Mouse (Mus musculus): ENCODE results near the gene Tmem132d.

The Tmem132d gene

DNA sequence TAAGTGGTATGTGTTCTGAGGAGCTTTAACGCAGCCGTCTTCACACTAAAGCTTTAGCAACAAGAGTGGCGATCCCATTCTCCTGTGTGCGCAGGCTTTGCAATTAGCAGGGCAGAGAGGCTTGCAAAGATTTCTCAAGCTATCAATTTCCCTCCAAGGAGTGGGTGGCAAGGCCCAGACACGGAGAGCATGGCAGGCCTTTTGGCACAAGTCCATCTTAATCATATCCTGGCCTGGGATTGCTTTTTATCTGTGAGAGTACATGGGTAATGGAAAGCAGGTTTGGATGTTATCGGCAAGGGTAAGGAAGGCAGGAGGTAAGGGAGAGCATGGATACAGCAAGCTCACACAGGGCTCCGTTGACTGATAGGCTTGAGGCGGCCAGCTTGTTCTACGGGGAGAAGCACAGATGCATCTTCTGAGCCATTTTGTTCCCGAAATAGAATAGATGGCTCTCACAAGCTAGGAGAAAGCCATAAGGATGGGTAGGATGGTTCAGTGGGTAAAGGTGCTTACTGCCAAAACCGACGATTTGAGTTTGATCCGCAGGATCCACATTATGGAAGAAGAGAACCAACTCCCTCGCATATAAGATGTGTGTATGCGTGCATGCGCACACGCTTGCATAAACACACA, 228.1 kb downstream of the Tmem132d start:
- DNase-seq = no peak

- DNase-seq = peak; percentile 60
Measured at GRCm38 (mm10) chr5:128203879-128204581, 228.8 kb downstream of the Tmem132d start.

GRCm38 (mm10) chr5:128194106-128194505, 238.8 kb downstream of the Tmem132d start:
- DNase-seq = no peak

DNA sequence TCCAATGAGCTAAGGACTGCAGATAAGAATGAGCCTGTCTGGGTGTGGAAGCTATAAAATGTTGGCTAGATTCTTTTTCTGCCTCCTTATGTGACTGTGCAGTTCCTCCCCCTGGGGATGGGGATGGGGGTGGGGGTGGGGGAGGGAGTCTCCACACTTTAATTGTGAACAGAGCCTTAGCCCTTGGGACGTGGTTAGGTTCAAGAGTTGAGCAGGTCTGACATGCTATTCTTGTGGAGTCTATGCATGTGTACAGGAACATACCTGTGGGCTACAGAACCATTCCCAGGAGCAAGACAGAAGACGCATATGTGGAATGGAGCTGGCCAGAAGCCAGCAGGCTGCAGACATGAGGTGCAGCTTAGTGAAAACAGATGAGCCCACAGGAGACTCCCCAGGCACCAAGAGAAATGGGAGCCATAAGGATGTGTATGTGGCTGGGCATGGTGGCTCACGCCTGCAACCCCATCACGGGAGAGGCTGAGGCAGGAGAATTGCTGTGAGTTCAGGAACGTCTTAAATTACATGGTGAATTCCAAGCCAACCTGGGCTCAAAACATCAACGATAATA, 240.3 kb downstream of the Tmem132d start:
- DNase-seq = no peak

- DNase-seq = no peak
Measured at GRCm38 (mm10) chr5:128191710-128192109, 241.2 kb downstream of the Tmem132d start.

DNA sequence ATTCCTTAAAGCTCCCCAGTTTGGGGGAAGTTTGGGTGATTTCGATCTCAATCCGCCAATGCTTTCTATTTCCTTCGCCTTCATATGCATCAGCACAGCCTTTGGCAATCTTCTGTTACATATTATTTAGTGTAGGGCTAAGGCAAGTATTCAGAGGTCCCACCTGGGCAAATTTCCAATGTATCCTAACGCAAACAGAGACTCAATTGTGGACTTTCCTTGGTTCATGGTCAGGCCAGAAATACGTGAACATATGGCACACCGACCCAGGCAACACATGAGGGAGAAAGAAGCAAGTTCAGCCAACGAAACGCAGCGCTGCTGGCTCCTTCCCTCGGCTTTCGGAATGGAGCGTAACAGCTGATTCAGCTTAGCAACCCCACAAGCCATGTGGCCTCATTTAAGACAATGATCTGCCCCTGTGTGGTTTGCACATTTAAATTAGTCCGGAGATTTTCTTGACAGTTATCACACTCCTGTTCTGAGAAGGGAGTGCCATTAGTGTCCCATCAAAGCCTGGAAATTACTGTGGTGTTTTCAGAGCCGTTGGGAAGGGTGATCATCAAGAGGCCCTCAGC, 242.5 kb downstream of the Tmem132d start:
- peak; percentile 90 for DNase-seq

DNA sequence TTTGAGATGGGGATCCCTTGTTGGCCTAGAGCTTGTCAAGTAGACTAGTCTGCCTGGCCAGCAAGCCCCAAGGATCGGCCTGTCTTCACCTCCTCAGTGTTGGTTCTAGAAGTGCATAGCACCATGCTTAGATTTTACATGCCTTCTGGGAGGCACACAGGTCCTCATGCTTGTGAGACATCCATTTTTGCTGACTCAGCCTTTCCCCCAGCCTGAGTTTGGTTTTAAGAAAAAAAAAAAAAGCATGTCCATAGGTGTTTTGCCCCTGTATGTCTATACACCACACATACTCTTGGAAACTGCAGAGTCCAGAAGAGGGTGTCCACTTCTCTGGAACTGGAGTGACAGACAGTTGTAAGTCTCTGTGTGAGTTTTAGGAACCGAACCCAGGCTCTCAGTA, 256.6 kb downstream of the Tmem132d start:
- DNase-seq = no peak

DNA sequence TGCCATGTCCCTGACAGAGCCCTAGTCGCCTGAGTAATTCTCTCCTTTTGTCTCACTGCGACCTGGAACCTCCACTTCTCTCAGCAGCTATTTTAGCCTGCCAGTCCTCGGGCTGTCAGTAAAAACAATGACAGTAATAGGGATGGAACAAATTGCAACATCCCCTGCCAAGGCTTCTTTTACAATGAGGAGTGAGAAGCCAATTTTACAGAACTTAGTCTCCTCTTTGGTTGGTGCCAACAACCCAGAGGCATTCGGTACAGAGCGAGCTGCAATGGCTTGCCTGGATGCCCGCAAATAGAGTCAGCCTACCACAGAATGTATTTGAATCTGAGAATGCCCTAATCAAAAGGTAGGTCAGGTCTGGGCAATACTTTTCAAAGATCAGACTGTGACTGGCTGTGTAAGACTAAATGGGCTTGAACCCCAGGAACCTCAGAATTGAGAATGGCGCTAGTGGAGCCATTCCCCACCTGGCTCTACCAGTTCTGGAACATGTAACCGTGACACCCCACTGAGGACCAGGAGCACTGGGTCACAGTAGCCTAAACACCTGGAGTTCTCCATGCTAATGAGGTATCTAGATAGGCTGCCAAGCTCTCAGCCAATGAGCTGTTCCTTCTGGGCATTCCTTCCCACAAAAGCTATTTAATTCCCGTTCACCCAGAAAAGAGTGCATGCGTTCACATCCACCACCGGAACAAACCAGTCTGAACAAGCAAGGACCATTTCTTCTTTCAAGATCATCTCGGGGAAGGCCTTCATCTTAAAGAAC, 273.8 kb downstream of the Tmem132d start:
- no peak for DNase-seq

GRCm38 (mm10) chr5:128151461-128151860, 281.4 kb downstream of the Tmem132d start:
- DNase-seq = peak; percentile 5

DNA sequence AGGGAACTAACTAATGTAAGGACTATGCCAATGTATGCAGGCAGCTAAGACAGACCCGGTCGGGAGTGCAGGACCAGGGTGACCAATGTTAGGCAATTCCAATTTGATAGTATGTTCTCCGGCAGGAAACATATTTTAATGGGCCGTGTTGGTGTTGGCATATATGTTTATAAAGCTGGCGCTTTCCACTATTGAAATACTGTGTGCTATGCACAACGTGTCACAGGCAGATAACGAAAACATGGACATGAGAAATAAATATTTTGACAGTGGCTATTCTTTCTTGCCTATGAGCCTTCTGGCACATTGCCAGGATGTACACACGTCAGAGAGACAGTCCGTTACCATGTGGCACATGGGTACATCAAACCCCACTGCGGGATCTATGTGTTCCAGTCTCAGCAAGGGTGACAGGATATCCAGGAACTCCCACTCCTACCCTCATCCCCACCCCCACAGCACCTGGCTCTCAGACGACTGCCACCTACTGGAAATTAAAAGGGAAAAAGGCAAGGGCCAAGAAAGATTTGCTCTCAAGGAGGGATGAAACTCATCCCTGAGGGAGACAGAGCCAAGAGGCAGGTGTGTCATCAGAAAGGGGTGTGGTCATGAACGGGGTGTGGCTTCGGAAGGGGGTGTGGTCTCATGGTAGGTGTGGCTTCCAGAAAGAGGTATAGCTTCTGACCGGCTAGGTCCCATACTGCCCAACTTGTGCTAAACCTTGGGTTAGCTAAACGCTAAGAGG, 285.8 kb downstream of the Tmem132d start:
- peak; percentile 11 for DNase-seq

DNA sequence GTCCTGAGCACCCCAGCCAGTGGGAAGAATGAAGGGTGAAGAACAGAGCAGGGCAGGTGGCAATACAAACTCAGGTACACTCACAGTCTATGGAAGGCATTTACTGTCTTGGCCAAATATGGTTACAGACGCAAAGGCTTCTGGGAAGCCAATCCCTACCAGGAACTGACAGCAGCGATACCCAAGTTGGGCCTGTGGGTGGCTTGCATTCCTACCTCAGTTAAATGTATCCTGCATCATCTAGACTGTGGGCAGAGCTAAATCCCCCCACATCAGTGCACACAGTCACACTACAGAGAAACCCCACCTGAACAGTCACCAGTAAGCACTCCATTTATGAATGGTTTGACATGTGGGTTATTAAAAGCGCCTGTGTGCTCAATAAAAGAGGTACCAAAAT, 288.1 kb downstream of the Tmem132d start:
- DNase-seq = no peak

GRCm38 (mm10) chr5:128136818-128137217, 296.1 kb downstream of the Tmem132d start:
- DNase-seq = no peak

GRCm38 (mm10) chr5:128122656-128123055, 310.2 kb downstream of the Tmem132d start:
- DNase-seq = no peak

DNA sequence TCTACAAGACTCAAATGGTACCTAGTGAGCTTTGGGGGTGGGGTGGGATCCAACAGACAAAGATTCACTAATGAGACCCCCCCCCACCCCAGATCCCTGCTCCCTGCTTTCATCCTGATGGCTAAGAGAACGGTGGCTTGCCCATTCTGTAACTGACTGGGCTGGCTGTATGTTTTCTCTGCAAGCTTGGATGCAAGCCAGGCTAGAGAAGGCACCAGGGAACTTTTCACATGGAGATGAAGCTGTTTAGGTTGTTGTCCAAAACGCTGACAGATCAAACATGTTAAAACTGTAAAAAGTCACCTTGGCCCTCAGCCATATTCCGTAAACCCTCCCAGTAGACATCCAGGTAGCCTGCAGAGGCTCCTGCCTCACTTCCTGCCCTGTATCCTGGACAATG, 313.7 kb downstream of the Tmem132d start:
- DNase-seq = no peak

- no peak for DNase-seq
Measured at GRCm38 (mm10) chr5:128113107-128113506, 319.8 kb downstream of the Tmem132d start.

DNA sequence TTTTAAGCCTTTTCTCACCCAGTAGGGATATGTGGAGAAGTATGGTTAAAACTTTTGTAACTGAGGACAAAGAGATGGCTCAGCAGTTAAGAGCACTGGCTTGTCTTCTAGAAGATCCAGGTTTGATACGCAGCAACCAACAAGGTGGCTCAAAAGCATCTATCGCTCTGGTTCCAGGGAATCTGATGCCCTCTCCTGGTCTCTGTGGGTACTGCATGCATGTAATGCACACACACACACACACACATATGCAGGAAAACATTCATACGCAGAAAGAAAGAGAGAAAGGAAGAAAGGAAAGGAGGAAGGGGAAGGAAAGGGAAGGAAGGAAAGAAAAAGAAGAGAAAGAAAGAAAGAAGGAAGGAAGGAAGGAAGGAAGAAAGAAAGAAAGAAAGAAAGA, 320.4 kb downstream of the Tmem132d start:
- DNase-seq = no peak

DNA sequence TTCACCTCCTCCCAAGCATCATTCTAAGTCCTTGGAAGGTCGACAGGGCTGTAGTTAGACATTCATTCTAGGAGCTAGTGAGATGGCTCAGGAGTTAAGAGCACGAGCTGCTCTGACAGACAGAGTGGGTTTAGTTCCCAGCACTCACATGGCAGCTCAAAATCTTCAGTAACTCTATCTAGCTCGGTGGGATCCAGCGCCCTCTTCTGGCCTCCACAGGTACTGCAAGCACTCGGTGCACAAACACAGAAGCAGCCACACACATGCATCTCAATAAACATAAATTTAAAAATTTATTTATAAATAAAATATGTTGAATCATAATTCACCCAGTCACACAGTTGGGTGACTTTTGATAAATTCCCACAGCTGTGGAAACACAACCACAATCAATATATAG, 321.2 kb downstream of the Tmem132d start:
- no peak for DNase-seq

- DNase-seq = no peak
Measured at GRCm38 (mm10) chr5:128102556-128102955, 330.3 kb downstream of the Tmem132d start.

DNA sequence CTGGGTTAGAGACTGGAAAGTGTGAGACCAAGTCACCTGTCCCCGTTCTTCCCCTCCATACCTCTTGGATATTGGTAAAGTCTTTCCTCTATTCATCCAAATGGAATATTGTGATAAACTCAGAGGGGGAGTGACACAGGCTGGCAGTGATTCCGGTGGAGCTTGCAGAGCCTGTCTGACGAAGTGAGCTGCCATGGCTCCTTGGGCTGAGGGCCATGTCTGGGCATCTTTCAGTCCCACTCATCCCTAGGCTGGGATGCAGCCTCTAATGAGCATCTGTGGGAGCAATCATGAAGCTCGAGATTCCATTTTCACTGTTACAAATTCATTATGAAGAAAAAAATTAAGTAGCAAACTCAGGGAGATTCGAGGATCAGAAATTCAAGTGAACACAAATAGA, 332.5 kb downstream of the Tmem132d start:
- DNase-seq = no peak

GRCm38 (mm10) chr5:128099439-128099838, 333.4 kb downstream of the Tmem132d start:
- DNase-seq = no peak

DNA sequence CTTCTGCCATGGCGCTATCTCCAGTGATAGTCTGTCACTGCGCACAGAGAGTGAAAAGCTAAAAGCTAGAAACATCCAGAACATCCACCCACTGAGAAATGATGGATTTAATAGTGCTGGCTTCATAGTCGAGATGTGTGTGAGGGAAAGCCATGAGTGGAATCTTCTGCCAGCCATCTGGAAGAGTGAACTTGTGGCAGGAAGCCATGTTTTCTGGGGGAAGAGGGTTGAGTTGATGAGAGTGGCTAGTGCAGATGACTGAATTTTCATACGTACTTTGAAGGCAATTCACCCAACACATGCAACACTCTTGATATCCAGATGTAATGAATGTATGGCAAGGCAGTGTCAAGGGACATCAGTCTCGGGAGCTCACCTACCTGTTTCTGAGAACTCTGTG, 342.3 kb downstream of the Tmem132d start:
- DNase-seq = no peak

GRCm38 (mm10) chr5:128075456-128075855, 357.4 kb downstream of the Tmem132d start:
- DNase-seq = peak; percentile 12
